Mouse (Mus musculus) gonadal fat pad, adult 2 months (tissue): ENCODE data around the gene Wnt2b. TPM values are rescaled to one million over a fixed set of nuclear protein-coding genes. Genes with fewer than 3 reads are reported as not detected.

ENCODE experiments used
- DNase-seq: peaks from one replicate; pipeline ENCODE4 v3.0.0-alpha.2; 2012; ENCODE audit warnings: low read depth
- polyA plus RNA-seq: library from polyadenylated mRNA; depleted of rRNA; stranded (reverse); fragments of >200 nt; gene quantifications from 2 replicates; pipeline ENCODE4 v1.2.3, GENCODE M21; 2012

Wnt2b gene
- polyA plus RNA-seq, 1 experiment = 4.4 TPM

GRCm38 (mm10) chr3:104963331-104964276, 1.9 kb upstream of the Wnt2b start:
- no peak for DNase-seq

GRCm38 (mm10) chr3:104962866-104963265, 1.1 kb upstream of the Wnt2b start:
- DNase-seq = no peak

- no peak for DNase-seq
These were observed 455 bp upstream of the Wnt2b start for GRCm38 (mm10) chr3:104962141-104962611.

GRCm38 (mm10) chr3:104960026-104961000, 1.4 kb downstream of the Wnt2b start:
- no peak for DNase-seq

GRCm38 (mm10) chr3:104956131-104956581, 5.6 kb downstream of the Wnt2b start:
- no peak for DNase-seq

- DNase-seq = no peak
These were observed 7.2 kb downstream of the Wnt2b start for GRCm38 (mm10) chr3:104954551-104954950.

GRCm38 (mm10) chr3:104954137-104954536, 7.6 kb downstream of the Wnt2b start:
- DNase-seq = no peak

GRCm38 (mm10) chr3:104952891-104953670, 8.6 kb downstream of the Wnt2b start:
- no peak for DNase-seq

- DNase-seq = no peak
These were observed 10.8 kb downstream of the Wnt2b start for GRCm38 (mm10) chr3:104950926-104951325.

- DNase-seq = no peak
These were observed 16.8 kb downstream of the Wnt2b start for GRCm38 (mm10) chr3:104944894-104945293.

- DNase-seq = no peak
These were observed 18.4 kb downstream of the Wnt2b start for GRCm38 (mm10) chr3:104943333-104943732.

GRCm38 (mm10) chr3:104942682-104943081, 19.0 kb downstream of the Wnt2b start:
- no peak for DNase-seq

- DNase-seq = no peak
These were observed 21.0 kb downstream of the Wnt2b start for GRCm38 (mm10) chr3:104940691-104941090.

- DNase-seq = no peak
These were observed 23.4 kb downstream of the Wnt2b start for GRCm38 (mm10) chr3:104938327-104938726.

GRCm38 (mm10) chr3:104937728-104938305, 23.9 kb downstream of the Wnt2b start:
- DNase-seq = no peak

- no peak for DNase-seq
These were observed 32.3 kb downstream of the Wnt2b start for GRCm38 (mm10) chr3:104929385-104929784.

- DNase-seq = no peak
These were observed 46.7 kb downstream of the Wnt2b start for GRCm38 (mm10) chr3:104914986-104915385.

- DNase-seq = no peak
These were observed 52.5 kb downstream of the Wnt2b start for GRCm38 (mm10) chr3:104909195-104909594.

GRCm38 (mm10) chr3:104906007-104906406, 55.7 kb downstream of the Wnt2b start:
- no peak for DNase-seq

- DNase-seq = no peak
These were observed 56.3 kb downstream of the Wnt2b start for GRCm38 (mm10) chr3:104905389-104905788.

- DNase-seq = no peak
These were observed 60.6 kb downstream of the Wnt2b start for GRCm38 (mm10) chr3:104901154-104901553.
